Mouse (Mus musculus) thymus, adult 2 months (tissue): Measurements from ENCODE around the gene Abcc4. TPM values are rescaled to one million over a fixed set of nuclear protein-coding genes. Genes with fewer than 3 reads are reported as not detected.

Source experiments
- DNase-seq: peaks from one replicate; pipeline ENCODE4 v3.0.0; 2021
- H3K27ac ChIP-seq: fragments of 200-500 bp; 2 replicates; pipeline ENCODE4 v1.5.1; 2012; ENCODE audit warnings: low read length, control low read depth; ENCODE audit not compliant: control insufficient read depth, insufficient read depth
- H3K27me3 ChIP-seq: fragments of 200-500 bp; 2 replicates; pipeline ENCODE4 v1.6.1; 2012; ENCODE audit warnings: mild to moderate bottlenecking, low read length, moderate library complexity, mixed read lengths; ENCODE audit not compliant: control insufficient read depth, insufficient read depth
- H3K36me3 ChIP-seq: fragments of 200-500 bp; 2 replicates; pipeline ENCODE4 v1.6.1; 2012; ENCODE audit warnings: mild to moderate bottlenecking, low read length, moderate library complexity; ENCODE audit not compliant: control insufficient read depth, insufficient read depth
- H3K4me1 ChIP-seq: fragments of 200-500 bp; replicated peaks from 2 replicates; pipeline ENCODE4 v1.6.1; 2012; ENCODE audit warnings: low read length; ENCODE audit not compliant: control insufficient read depth, insufficient read depth
- H3K4me3 ChIP-seq: fragments of 200-500 bp; 2 replicates; pipeline ENCODE4 v1.5.1; 2012; ENCODE audit warnings: mild to moderate bottlenecking, low read length, control low read depth, moderate library complexity; ENCODE audit not compliant: control insufficient read depth, insufficient read depth
- CTCF ChIP-seq: fragments of 200-500 bp; IDR thresholded peaks from 2 replicates; pipeline ENCODE4 v1.5.1; 2012; ENCODE audit warnings: mild to moderate bottlenecking, control low read depth, low read length, moderate library complexity, borderline replicate concordance; ENCODE audit not compliant: control insufficient read depth, poor library complexity, insufficient read depth; ENCODE audit errors: extremely low read depth
- POLR2A ChIP-seq: fragments of 200-500 bp; IDR thresholded peaks from 2 replicates; pipeline ENCODE4 v1.6.1; 2012; ENCODE audit warnings: mild to moderate bottlenecking, low read length, control low read depth, moderate library complexity; ENCODE audit not compliant: control insufficient read depth, poor library complexity, insufficient read depth; ENCODE audit errors: extremely low read depth
- WGBS: fragments of 180-500 bp; shearing (Covaris S2); methylation state at CpG from one replicate; pipeline ENCODE4 v1.1.7; 2018; 5-methylcytosine and 5-hydroxymethylcytosine counted together
- polyA plus RNA-seq: library from polyadenylated mRNA; depleted of rRNA; stranded (reverse); fragments of >200 nt; gene quantifications from 2 replicates; pipeline ENCODE4 v1.2.3, GENCODE M21; 2012

Gene Abcc4
- polyA plus RNA-seq, 1 experiment = 5.5 TPM

- H3K27me3 ChIP-seq = no peaks in the 10 kb centered on the region
- WGBS = 32% methylated on average over 15 of the region's 15 CpGs
- TF ChIP-seq CTCF (no peak), POLR2A (no peak)
- DNase-seq = no peak
- no peaks in the 10 kb centered on the region for H3K36me3 ChIP-seq
- H3K27ac ChIP-seq = no peak overlapping the region
- no peaks in the 10 kb centered on the region for H3K4me1 ChIP-seq
- H3K4me3 ChIP-seq = no peak overlapping the region
These were observed 70.4 kb downstream of the Abcc4 start for GRCm38 (mm10) chr14:118635493-118636183.

DNA sequence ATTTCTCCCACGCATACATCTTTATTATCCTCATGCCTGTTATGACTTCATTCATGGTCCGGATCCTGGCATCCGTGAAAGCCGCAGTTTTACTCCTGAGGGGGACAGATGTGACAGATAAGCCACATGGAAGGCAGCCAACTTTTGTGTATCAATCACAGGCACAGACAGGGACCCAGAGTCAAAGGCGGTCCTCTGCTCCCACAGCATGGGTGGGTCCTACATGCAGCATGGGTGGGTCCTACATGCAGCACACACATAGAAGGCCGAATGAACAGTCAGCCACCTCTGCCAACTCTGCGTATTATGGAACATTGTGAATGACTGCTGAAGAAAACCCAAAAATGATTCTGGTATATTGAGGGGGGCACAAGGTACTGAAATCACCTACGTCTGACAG, 76.4 kb downstream of the Abcc4 start:
- Histone ChIP-seq H3K4me3 (no peak overlapping the region), H3K4me1 (0 out of 2 replicates have a peak, but pooled peaks cover 2% of the 10 kb centered on the region), H3K36me3 (no peaks in the 10 kb centered on the region; the same call in 1 of the 2 replicates), H3K27ac (no peak overlapping the region), H3K27me3 (no peaks in the 10 kb centered on the region)
- no peak for TF ChIP-seq CTCF
- no peak for TF ChIP-seq POLR2A
- 96% methylated on average over 8 of the region's 8 CpGs for WGBS
- DNase-seq = no peak

DNA sequence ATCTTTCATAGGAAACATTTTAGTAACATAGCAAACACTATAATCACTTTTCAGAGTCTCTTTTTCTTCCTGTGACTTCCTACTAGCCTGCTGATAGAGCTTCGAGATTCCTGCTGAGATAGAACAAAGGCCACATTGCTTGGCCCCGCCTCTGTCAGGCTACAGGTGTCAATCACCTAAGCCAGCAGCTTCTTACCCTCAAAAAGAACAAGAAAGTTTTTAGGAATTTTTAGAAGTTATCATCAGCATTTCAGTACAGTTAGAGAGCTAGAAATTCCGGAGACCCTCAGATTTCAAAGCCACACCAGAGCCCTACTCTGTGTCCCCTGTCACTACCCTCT, 84.6 kb downstream of the Abcc4 start:
- TF ChIP-seq CTCF = no peak
- no peak for TF ChIP-seq POLR2A
- no peaks in the 10 kb centered on the region for H3K36me3 ChIP-seq
- no peak for DNase-seq
- no peak overlapping the region for H3K27ac ChIP-seq
- H3K4me3 ChIP-seq = no peak overlapping the region
- H3K27me3 ChIP-seq = no peaks in the 10 kb centered on the region
- 0 out of 2 replicates have a peak, but pooled peaks cover 2% of the 10 kb centered on the region for H3K4me1 ChIP-seq
- 73% methylated on average over 3 of the region's 3 CpGs for WGBS

DNA sequence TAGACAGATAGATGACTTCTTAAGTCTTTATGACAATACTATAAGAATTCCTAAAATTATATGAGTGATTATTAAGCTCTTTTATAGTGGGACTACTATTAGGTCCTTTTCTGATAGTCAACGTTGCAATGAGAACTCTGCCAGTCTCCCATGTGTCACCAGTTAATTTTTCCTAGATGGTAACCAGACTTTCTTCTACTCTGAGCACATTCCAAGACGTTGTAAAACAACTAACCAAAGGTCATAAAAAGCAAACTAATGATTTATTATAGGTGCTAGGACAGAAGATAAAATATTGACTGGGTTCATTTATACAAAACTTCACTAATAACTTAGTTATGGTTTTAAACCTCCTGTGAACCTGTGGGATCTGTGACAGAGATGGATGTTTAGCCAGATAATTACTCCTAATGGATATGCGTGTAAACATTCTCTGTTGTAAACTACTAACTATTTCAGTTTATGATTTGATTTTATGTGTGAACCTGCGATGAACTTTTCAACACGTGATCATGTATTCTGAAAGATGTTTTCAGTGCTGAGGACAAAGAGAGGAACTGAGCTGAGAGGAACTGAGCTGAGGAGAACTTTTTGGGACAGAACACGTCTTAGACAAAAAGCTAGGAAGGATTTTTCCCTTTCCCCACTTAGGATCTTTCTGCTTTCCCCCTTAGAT, 85.1 kb downstream of the Abcc4 start:
- Histone ChIP-seq H3K27ac (no peak overlapping the region), H3K4me1 (0 out of 2 replicates have a peak, but pooled peaks cover 2% of the 10 kb centered on the region), H3K4me3 (no peak overlapping the region), H3K36me3 (no peaks in the 10 kb centered on the region), H3K27me3 (no peaks in the 10 kb centered on the region)
- 92% methylated on average over 6 of the region's 6 CpGs for WGBS
- no peak for TF ChIP-seq POLR2A
- TF ChIP-seq CTCF = no peak
- no peak for DNase-seq

- WGBS = 72% methylated on average over 12 of the region's 12 CpGs
- TF ChIP-seq POLR2A (no peak), CTCF (no peak)
- DNase-seq = peak; percentile 44
- no peak overlapping the region for H3K27ac ChIP-seq
- no peaks in the 10 kb centered on the region for H3K36me3 ChIP-seq
- no peaks in the 10 kb centered on the region for H3K4me1 ChIP-seq
- no peak overlapping the region for H3K4me3 ChIP-seq
- no peaks in the 10 kb centered on the region for H3K27me3 ChIP-seq
These were observed 89.2 kb downstream of the Abcc4 start for GRCm38 (mm10) chr14:118616698-118617311.

GRCm38 (mm10) chr14:118613734-118614133, 92.3 kb downstream of the Abcc4 start:
- no peak for TF ChIP-seq CTCF
- TF ChIP-seq POLR2A = no peak
- no peak overlapping the region for H3K4me3 ChIP-seq
- no peak overlapping the region for H3K27ac ChIP-seq
- no peaks in the 10 kb centered on the region for H3K36me3 ChIP-seq
- H3K27me3 ChIP-seq = no peaks in the 10 kb centered on the region
- no peak for DNase-seq
- 92% methylated on average over 9 of the region's 9 CpGs for WGBS
- H3K4me1 ChIP-seq = no peaks in the 10 kb centered on the region

GRCm38 (mm10) chr14:118611714-118612113, 94.3 kb downstream of the Abcc4 start:
- Histone ChIP-seq H3K27ac (no peak overlapping the region), H3K36me3 (no peaks in the 10 kb centered on the region), H3K27me3 (no peaks in the 10 kb centered on the region), H3K4me1 (no peaks in the 10 kb centered on the region), H3K4me3 (no peak overlapping the region)
- 93% methylated on average over 17 of the region's 17 CpGs for WGBS
- DNase-seq = no peak
- TF ChIP-seq CTCF (no peak), POLR2A (no peak)
